Mouse (Mus musculus) ZHBTc4 (cell line): ENCODE results near the gene Pabpn1l.
A peak's percentile ranks its signal among the peaks of the same experiment; 100 is the strongest.

ENCODE experiments used
- DNase-seq: peaks from one replicate; pipeline ENCODE4 v3.0.0-alpha.2; 2011; ENCODE audit warnings: low read depth, low spot score

Gene Pabpn1l

DNA sequence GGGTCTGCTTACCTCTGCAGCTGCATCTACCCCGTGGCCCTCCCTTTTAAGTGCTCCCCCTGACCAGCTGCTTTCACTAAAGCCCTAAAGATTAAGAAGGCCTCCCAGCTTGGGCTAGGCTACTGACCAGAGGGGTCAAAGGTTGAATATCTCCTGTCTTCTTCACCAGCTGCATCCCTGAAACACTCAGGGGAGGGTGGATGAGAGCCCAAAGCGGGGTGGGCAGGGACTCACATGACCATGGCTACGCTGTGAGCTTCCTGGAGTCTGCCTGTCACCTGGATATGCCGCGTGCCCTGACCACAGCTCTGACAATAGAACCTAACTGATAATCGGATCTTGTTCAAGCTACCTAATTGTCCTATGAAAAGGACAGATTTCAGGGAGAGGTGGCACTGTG, at the start of gene Pabpn1l:
Gene Pabpn1l (minus strand): TSS at position 13 of the 400 bp plus-strand sequence.
- no peak for DNase-seq

DNA sequence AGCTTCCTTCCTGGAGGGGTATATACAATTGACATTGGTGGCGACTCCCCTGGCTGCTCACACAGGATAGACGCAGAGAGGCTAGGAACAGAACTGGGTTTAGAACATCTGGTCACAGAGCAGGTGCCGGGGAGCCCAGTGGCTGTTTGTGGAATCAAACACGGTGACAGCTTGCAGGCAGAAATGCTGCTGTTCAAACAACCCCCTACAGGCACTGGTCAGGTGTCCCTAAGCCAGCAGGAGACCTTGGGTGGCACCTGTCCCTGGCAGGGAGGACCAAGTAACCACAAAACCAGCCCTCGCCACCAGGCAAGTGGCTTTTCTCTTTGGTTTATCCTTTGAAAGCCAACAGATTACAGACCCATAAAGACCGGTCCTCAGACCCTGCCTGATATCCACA, 49.4 kb upstream of the Pabpn1l start:
- no peak for DNase-seq

DNA sequence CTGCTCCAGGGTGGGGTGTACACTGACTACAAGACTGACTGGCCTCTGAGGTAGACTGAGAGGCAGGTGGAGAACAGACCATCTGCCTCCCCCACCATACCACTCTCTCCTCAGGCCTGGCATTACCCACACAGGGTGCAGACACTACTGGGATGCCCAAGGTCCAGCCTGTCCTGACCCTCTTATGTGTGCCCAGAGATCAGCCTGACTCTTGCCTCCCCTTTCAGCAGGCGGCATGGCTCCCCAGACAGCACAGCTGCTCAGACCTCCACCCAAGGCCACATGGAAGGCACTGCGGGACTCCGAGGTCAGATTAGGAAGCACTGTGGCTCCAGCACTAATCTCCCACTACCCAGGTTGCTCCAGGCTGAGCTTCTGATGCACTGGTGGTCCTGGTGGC, 48.2 kb upstream of the Pabpn1l start:
- DNase-seq, result no peak

DNA sequence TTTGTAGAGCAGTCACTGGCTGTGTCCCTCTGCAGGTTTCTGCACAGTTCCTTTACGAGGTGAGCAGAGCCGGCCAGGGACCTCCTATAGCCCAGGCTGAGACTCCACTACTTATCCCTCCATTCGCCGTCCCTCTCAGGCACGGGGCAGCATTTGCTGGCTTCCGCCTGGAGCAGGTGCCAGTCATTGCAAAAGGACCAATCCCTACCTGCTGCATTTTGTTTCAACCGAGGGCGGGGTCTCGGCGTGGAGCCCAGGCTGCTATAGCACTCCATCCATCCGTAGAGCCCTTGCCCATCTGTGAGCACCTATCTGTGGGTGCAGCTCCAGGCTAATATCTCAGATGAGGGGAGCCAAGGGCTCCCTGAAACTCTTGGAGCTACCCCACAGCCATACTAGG, 47.5 kb upstream of the Pabpn1l start:
- no peak for DNase-seq

DNA sequence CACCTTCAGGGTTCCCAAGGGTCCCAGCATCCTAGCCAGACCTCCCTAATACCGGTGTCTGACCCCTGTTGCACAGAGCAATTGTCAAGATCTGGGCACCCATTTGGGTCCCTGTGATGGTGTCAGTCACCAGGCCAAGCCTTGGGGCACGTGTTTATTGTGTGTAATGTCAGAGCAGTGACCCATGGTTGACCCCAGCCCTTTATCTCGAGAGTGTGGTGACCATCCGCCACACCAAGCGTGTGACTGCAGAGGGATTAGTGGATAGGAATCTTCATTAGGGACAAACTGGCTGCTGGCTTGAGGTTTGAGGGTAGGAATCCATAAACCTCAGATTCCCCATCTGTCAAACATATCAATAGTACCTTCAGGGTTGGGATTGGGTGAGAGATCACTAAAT, 46.8 kb upstream of the Pabpn1l start:
- no peak for DNase-seq

DNA sequence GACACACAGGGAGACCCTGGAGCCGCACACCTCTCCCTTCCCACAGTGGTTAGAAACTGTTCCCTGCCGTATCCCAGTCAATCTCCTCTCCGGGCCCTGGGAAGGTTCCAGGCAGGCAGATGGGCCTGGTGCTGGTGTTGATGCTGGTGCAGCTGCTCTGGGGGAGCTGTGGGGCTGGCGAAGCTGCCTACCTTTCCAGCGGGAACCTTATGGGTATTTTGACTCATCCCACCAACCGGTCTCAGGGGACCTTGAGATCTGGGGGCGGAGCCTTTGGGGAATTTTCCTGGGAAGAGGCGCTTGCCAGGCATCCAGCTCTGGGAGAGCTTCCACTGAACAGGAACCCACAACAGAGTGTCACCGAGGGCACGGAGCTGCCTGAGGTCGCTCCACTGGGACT, 45.3 kb upstream of the Pabpn1l start:
- DNase-seq, result no peak

DNA sequence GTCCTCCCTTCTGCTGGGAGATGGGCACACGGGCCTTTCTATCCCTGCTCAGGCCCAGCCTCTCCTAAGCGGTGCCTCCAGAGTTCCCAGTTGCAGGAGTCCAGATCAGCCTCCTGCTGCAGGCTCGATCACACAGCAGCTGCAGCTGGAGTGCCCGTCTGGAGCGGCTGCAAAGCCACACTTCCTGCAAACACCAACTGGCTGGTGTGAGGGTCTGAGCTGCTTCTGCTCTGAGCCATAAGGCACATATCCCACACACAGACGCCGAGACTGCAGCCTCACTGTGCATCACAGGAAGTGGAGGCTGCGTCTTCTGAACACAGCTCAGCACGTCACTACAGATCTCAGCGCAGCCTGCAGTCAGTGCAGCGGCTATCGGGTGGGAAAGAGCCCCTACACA, 44.3 kb upstream of the Pabpn1l start:
- no peak for DNase-seq

DNA sequence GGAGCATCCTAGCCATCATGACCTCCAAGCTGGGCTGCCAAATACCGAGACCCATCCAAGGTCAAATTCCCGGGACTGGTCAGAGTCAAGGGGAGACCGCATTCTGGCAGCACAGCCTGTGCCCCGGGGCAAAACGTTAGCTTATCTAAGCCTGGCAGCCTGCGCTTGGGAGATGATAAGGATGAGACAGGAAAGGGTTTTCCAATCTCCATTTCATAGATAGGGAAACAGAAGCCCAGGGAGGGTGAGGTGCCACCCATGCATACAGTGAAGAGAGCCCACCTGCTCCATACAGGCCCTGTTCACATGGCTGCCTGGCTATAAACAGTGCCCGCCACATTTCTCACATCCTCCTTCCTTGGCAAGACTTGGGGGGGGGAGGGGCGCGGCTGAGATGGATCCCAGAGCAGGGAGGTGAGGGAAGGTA, 43.8 kb upstream of the Pabpn1l start:
- peak; percentile 39 for DNase-seq

DNA sequence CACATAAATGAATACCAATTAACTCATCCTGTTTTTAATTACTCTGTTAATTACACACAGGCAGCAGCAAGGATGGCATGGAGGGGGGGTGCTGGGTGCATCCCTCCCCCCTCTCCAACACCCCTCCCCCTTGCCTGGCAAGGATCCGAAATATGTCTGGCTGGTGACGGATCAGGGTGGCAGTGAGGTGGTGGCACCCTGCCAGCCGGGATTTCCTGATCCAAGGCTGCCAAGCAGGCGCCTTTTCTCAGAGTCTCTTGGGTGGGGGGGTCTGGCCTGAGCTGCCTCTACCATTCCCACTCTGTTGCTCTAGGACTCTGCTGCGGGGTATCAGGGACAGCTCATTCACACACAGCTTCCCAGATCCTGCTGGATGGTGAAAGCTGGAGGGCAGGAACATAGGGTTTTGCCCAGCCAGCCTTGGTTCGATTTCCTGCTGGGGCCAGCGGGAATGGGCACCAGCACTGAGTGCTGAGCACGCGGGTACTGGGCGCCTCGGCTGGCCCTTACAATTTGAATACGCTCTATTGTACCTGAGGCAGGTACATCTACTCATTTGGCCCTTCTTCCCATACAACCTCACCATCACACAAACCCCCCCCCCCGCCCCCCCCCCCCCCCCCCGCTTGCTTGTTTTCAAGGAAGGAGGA, 43.3 kb upstream of the Pabpn1l start:
- DNase-seq, result no peak

DNA sequence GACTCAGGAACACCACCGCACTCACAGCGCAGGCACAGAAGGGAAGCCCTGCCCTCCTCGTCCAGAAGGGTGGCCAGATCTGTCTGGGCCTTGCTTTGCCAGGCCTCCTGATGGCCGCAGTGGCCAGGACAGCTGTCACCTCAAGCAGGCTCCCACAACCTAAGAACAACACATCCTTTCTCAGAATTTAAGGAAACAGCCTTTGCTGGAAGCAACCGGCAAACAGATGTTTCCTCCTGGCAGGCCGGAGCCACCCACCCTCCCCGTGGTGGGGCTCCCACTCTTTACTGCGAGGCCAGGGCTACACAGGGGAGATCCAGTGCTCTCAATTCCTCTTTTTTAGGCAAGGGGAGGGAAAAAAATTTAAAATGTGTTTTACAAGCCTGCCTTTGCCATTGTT, 42.7 kb upstream of the Pabpn1l start:
- no peak for DNase-seq

DNA sequence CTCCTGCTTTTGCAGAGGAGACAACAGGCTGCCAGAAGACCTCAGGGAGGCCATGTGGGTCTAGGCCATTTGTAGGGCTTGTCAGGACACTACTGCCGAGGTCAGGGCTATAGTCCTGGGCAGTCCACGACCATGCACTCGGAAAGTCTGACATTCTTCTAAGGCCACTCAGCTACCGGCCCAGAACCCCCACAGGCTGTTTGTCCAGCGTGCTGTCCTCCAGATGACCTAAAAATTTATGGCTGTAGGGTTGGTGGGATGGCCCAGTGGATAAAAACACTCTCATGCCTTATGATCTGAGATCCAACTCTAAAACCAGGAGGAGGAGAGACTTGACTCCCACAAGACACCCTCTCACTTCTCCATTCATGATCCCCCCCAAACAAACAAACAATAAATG, 41.1 kb upstream of the Pabpn1l start:
- no peak for DNase-seq

DNA sequence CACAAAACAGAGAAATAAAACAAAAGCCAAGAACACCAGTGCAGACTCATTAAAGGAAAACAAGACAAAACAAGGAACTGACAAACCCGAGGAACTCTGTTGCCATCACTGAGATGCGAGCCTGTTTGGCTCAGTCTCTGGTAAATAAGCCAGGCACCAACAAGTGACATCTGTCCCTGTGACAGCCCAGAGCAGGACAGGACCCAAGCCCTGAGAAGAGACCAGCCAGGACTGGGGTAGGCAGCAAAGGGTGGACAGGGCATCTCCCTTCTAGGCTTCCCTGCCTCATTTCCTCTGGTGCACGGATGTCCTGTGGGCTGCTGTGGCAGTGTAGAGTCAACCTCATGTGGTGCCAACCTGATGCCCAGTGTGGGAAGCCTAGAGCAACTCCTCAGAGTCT, 40.6 kb upstream of the Pabpn1l start:
- no peak for DNase-seq

DNA sequence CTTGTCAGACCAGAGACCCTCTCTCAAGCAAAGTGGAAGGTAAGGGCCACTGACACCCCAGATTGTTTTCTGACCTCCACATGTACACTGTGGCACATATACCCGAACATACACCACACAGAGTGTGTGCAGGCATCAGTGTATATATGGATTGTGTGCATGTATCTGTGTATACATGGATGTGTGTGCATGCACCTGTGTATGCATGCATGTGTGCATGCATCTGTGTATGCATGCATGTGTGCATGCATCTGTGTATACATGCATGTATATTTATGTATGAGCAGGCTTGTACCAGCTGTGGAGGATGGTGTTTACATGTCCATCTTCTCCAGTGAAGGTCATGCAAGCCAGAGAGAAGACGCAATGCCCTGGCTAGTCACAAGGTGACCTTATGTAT, 39.4 kb upstream of the Pabpn1l start:
- DNase-seq, result no peak

DNA sequence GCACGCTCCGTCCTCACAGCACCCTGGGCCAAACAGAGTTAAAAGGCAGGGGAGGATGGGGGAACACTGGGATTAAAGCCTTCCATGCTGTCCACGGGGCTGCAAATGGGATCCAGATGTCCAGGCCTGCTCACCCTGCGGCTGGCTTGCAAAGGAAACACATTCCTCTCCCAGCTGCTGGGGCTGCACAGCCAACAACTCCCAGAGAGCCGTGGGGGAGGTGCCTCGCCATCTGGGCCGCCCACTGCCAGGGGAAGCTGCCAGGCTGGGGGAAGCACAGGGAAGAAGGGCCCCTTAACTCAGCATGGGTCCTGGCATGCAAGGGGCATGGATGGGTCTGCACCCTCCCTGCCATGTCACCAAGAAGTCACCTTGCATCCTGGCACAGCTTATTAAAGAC, 38.6 kb upstream of the Pabpn1l start:
- no peak for DNase-seq

DNA sequence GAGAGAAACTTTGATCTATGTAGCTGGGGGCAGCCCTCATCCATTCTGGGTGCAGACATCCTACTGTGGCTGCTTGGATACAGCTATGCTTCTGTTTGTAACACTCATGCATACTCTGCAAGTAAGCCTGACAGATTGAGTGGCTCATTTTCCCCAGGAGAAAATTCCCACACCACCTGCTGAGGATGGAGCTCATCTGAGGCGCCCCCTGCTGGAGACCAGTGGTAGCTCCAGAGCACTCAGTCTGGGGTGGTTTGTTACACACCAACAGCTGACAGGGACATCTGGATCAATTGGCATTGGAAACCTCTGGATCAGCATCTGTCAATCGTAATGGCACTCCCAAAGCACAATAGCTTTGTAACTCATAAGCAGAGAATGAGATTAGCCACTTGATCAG, 37.5 kb upstream of the Pabpn1l start:
- DNase-seq, result peak; percentile 53

DNA sequence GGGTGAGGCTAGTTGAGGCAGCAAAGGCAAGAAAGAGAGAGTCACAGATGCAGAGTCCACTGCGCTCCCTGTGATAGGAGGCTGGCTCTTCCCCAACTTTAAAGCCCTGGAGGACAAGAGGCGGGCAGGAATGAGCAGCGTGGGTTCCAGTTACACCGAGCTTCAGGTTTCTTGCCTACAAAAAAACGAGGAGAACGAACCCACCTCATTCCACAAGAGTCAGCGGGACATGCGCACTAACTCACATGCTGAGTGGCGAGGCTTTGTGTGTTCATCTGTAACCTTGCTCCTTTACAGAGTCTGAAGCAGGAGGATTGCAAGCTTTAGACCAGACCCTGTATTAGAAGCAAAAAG, 36.2 kb upstream of the Pabpn1l start:
- DNase-seq, result no peak

DNA sequence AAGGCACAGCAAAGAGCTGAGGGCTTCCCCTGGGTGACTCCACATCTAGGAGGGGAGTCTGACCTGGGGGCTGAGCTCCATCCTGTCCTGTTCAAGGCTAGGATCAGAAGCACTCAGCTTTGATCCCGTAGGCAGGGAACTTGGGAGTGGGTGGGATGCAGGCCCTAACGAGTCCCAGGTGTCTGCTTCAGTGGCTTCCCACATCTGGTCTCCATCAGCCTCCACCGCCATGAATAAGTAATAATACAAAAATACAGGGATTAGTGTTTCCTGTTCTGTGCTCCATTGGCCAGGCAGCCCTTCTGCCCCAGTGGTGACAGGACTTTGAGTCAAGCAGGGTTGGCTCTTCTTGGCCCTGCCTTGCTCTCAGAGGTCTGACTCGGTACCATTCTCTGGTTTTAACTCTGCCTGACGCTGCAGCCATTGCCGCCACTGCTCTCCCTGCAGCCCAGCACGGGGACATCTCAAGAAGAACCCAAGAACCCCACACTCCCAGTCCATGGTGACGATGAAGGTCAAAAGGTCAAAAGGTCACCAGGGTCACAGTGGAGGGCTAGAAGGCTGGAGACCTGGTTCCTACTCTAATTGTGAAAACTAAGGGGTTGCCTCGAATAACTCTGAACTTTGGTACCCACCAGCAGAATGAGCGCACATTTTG, 35.7 kb upstream of the Pabpn1l start:
- no peak for DNase-seq

DNA sequence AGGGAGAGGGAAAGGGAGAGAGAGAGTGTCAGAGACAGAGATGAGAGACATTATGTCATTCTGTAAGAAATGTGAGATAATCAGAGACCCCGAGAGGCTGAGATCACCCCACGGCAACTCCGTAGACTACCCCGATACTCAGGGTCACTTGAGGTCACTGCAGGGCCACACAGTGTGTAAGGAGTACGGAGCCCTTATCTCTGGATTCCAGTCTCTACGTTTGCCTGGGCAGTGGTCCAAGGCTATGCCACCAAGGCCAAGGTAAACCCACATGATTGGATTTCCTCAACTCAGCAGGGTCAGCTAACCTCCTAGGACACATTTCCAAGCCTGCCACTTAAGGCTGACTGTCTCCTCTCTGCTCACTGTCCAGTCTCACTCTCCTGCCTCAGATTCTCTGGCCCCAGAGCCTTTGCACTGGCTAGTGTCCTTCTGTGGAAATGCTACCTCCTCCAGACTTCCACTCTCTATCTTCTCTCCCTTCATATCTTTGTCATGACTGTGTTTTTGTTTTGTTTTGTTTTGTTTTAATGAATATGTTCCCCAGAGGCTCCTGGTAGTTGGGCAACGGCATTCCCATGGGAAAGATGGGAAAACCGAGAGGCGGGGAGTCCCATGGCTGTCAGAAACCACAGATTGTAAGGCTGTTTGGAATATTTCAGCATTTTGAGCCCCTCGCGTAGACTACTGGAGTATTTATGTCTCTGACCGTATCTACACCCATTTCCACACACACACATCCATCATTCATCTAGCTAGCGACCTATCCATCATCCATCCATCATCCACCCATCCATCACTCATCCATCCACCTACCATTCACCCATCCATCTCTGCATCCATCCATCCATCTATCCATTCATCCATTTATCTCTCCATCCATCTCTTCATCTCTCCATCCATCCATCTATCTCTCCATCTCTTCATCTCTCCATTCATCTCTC, 33.8 kb upstream of the Pabpn1l start:
- DNase-seq, result no peak

DNA sequence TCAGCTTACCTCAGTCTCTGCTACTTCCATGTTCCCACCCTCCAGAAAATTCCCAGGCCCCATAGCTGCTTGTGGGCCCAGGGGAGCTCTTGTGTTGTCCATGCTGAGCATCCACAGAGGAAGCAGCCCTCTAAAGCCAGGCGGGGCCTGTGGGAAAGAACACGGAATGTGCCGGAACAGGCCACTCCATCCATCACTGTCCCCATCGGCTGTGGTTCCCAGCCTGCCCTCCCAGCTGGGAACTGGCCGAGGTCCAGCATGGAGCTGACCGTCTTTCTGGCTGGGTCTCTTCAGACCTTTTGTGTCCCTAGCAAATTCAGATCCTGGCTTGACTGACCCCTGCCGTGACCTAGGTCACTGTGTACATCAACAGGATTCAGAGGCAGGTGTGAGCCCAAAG, 32.2 kb upstream of the Pabpn1l start:
- no peak for DNase-seq

DNA sequence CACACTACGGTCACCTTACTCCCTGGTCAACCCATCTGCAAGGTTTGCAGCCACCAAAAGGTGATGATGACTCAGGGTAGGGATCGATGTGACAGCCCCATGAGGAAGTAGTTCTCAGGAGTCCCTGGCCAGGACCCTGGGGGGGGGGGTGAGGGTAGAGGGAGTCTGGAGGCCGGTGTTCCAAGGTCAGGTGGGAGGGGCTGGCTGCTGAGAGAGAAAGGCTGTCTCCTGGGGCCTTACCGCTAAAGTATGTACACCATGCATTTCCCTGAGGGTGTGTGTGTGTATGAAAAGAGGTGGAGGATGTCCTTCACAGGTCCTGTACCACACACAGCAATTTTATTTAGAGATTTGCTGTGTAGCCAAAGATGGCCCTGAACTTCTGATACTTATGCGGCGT, 30.1 kb upstream of the Pabpn1l start:
- DNase-seq, result peak; percentile 66

DNA sequence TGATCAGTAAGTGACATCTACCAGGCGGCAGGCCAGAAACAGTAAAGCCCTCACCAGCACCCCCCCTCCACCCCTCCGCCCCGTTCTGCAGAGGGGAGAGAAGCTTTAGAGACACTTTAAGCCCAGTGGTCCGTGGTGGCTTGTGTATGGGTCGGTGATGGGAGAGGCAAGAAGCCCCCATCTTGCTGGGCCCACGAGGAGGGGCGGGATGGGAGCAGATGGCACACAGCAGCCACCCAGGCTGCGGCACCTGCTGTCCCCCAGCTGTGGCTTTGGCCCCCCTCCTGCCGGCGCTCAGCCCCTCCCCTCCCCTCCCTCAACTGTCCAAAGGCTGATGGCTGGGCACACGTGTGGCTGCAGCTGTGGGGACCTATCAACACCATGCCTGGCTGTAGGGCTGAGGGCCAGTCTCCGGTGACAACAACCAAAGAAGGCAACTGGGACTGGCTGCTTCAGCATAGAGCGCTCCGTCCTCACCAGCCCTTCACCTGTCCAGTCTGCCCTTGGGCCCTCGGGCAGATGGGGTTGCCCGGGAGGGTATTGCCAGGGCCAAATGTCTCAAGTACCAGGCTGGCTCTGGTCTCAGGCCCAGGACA, 28.9 kb upstream of the Pabpn1l start:
- DNase-seq, result no peak
